Mouse (Mus musculus) heart, embryonic 13.5 days (tissue): ENCODE results near the gene Trmt10c. TPM values are rescaled to one million over a fixed set of nuclear protein-coding genes. Genes with fewer than 3 reads are reported as not detected.
"Not testable (repeated sequence)": the region's sequence is repeated elsewhere in the genome, so short reads cannot be mapped to it uniquely, and the experiment has no call there.

ENCODE experiments used
- ATAC-seq: fragments of 200-750 bp; cut with Nextera tagmentation; 2 replicates; pipeline ENCODE4 v1.8.0; 2017; ENCODE audit warnings: moderate TSS enrichment; ENCODE audit not compliant: insufficient number of reproducible peaks, low FRiP score, low TSS enrichment; ENCODE audit errors: extremely low read depth
- H3K27ac ChIP-seq: fragments of 300-500 bp; sonication (generic); replicated peaks from 2 replicates; pipeline ENCODE4 v1.5.1; 2015; ENCODE audit warnings: moderate library complexity, mild to moderate bottlenecking, inconsistent platforms
- H3K27me3 ChIP-seq: fragments of 300-500 bp; sonication (generic); replicated peaks from 2 replicates; pipeline ENCODE4 v1.6.1; 2015; ENCODE audit warnings: mild to moderate bottlenecking, inconsistent platforms
- H3K36me3 ChIP-seq: fragments of 300-500 bp; sonication (generic); 2 replicates; pipeline ENCODE4 v1.6.1; 2015; ENCODE audit warnings: mild to moderate bottlenecking, inconsistent platforms
- H3K4me1 ChIP-seq: fragments of 300-500 bp; sonication (generic); 2 replicates; pipeline ENCODE4 v1.6.1; 2015; ENCODE audit warnings: inconsistent platforms
- H3K4me2 ChIP-seq: fragments of 300-500 bp; sonication (generic); 2 replicates; pipeline ENCODE4 v1.6.1; 2015; ENCODE audit warnings: inconsistent platforms, mild to moderate bottlenecking, moderate library complexity
- H3K4me3 ChIP-seq: fragments of 300-500 bp; sonication (generic); 2 replicates; pipeline ENCODE4 v1.5.1; 2015; ENCODE audit warnings: moderate library complexity, mild to moderate bottlenecking, inconsistent platforms
- H3K9ac ChIP-seq: fragments of 300-500 bp; sonication (generic); 2 replicates; pipeline ENCODE4 v1.6.1; 2015; ENCODE audit warnings: inconsistent platforms, mild to moderate bottlenecking, moderate library complexity
- H3K9me3 ChIP-seq: fragments of 300-500 bp; sonication (generic); 2 replicates; pipeline ENCODE4 v1.6.1; 2016; ENCODE audit warnings: inconsistent platforms
- WGBS: fragments of 180-500 bp; shearing (Covaris S2); methylation state at CpG from one replicate; pipeline ENCODE4 v1.1.7; 2015; ENCODE audit warnings: mixed read lengths; 5-methylcytosine and 5-hydroxymethylcytosine counted together
- polyA plus RNA-seq: library from polyadenylated mRNA; unstranded; fragments of >200 nt; fragmentation: Nextera tagmentation; extraction: Ambion mirVana; gene quantifications from 2 replicates; pipeline ENCODE4 v1.2.1, GENCODE M21; 2015

Trmt10c gene
- polyA plus RNA-seq, 1 experiment from 2014 or later, result 18.2 TPM

GRCm38 (mm10) chr16:56071317-56072232, 34.0 kb upstream of the Trmt10c start:
- Histone ChIP-seq H3K9ac (0 out of 2 replicates have a peak overlapping the region, but pooled peaks have one; percentile 24), H3K36me3 (no peaks in the 10 kb centered on the region), H3K27ac (peak overlapping the region; percentile 58), H3K27me3 (0 out of 2 replicates have a peak, but pooled peaks cover 10% of the 10 kb centered on the region), H3K4me2 (peak overlapping the region; percentile 38), H3K4me1 (peaks cover 11% of the 10 kb centered on the region), H3K9me3 (no peaks in the 10 kb centered on the region), H3K4me3 (no peak overlapping the region)
- 34% methylated on average over 5 of the region's 5 CpGs for WGBS
- ATAC-seq, result peak; percentile 81

- Histone ChIP-seq H3K4me3 (no peak overlapping the region), H3K36me3 (no peaks in the 10 kb centered on the region), H3K9me3 (no peaks in the 10 kb centered on the region), H3K27me3 (peaks cover 10% of the 10 kb centered on the region; the same call in 1 of the 2 replicates), H3K9ac (no peak overlapping the region), H3K4me2 (no peak overlapping the region), H3K4me1 (0 out of 2 replicates have a peak, but pooled peaks cover 2% of the 10 kb centered on the region), H3K27ac (no peak overlapping the region)
- 78% methylated on average over 6 of the region's 6 CpGs for WGBS
- no peak for ATAC-seq
Observed at GRCm38 (mm10) chr16:56068523-56069070, 31.0 kb upstream of the Trmt10c start.

- 51% methylated on average over 8 of the region's 8 CpGs for WGBS
- H3K27ac ChIP-seq, result no peak overlapping the region
- H3K4me2 ChIP-seq, result no peak overlapping the region
- H3K36me3 ChIP-seq, result no peaks in the 10 kb centered on the region
- H3K27me3 ChIP-seq, result peaks cover 10% of the 10 kb centered on the region; the same call in 1 of the 2 replicates
- 0 out of 2 replicates have a peak, but pooled peaks cover 2% of the 10 kb centered on the region for H3K4me1 ChIP-seq
- no peak overlapping the region for H3K4me3 ChIP-seq
- no peak overlapping the region for H3K9ac ChIP-seq
- H3K9me3 ChIP-seq, result no peaks in the 10 kb centered on the region
- ATAC-seq, result no peak
Observed at GRCm38 (mm10) chr16:56066113-56066512, 28.5 kb upstream of the Trmt10c start.

- Histone ChIP-seq H3K9me3 (no peaks in the 10 kb centered on the region), H3K4me3 (peak overlapping the region; percentile 54), H3K9ac (peak overlapping the region; percentile 81), H3K27me3 (peaks cover 10% of the 10 kb centered on the region; the same call in 1 of the 2 replicates), H3K27ac (no peak overlapping the region), H3K36me3 (no peaks in the 10 kb centered on the region), H3K4me2 (peak overlapping the region; percentile 74), H3K4me1 (0 out of 2 replicates have a peak, but pooled peaks cover 2% of the 10 kb centered on the region)
- peak; percentile 54; the same call in 1 of the 2 replicates for ATAC-seq
- 5% methylated on average over 20 of the region's 20 CpGs for WGBS
Observed at GRCm38 (mm10) chr16:56064334-56064990, 26.8 kb upstream of the Trmt10c start.

- 72% methylated on average over 11 of the region's 11 CpGs for WGBS
Observed at GRCm38 (mm10) chr16:56062981-56063380, 25.4 kb upstream of the Trmt10c start.

GRCm38 (mm10) chr16:56061995-56062594, 24.5 kb upstream of the Trmt10c start:
- 69% methylated on average over 7 of the region's 7 CpGs for WGBS
- H3K9ac ChIP-seq, result no peak overlapping the region
- no peak for ATAC-seq
- 0 out of 2 replicates have a peak, but pooled peaks cover 2% of the 10 kb centered on the region for H3K4me1 ChIP-seq
- no peak overlapping the region for H3K4me3 ChIP-seq
- no peaks in the 10 kb centered on the region for H3K36me3 ChIP-seq
- H3K27ac ChIP-seq, result no peak overlapping the region
- H3K4me2 ChIP-seq, result no peak overlapping the region
- H3K9me3 ChIP-seq, result no peaks in the 10 kb centered on the region
- peaks cover 3% of the 10 kb centered on the region; the same call in 1 of the 2 replicates for H3K27me3 ChIP-seq

More at GRCm38 (mm10) chr16:56062981-56063380, 25.4 kb upstream of the Trmt10c start:
- Histone ChIP-seq H3K9ac (no peak overlapping the region), H3K4me3 (no peak overlapping the region), H3K27me3 (peaks cover 7% of the 10 kb centered on the region; the same call in 1 of the 2 replicates), H3K36me3 (no peaks in the 10 kb centered on the region), H3K4me2 (no peak overlapping the region), H3K4me1 (0 out of 2 replicates have a peak, but pooled peaks cover 2% of the 10 kb centered on the region), H3K27ac (no peak overlapping the region), H3K9me3 (no peaks in the 10 kb centered on the region)
- ATAC-seq, result no peak

GRCm38 (mm10) chr16:56058151-56058550, 20.5 kb upstream of the Trmt10c start:
- H3K36me3 ChIP-seq, result no peaks in the 10 kb centered on the region
- WGBS, result 75% methylated on average over 10 of the region's 10 CpGs
- H3K4me2 ChIP-seq, result no peak overlapping the region
- no peaks in the 10 kb centered on the region for H3K4me1 ChIP-seq
- no peak for ATAC-seq
- no peak overlapping the region for H3K4me3 ChIP-seq
- no peak overlapping the region for H3K9ac ChIP-seq
- no peaks in the 10 kb centered on the region for H3K9me3 ChIP-seq
- no peaks in the 10 kb centered on the region for H3K27me3 ChIP-seq
- H3K27ac ChIP-seq, result no peak overlapping the region

GRCm38 (mm10) chr16:56056944-56057590, 19.4 kb upstream of the Trmt10c start:
- 71% methylated on average over 7 of the region's 7 CpGs for WGBS
- no peak overlapping the region for H3K9ac ChIP-seq
- H3K36me3 ChIP-seq, result no peaks in the 10 kb centered on the region
- no peaks in the 10 kb centered on the region for H3K9me3 ChIP-seq
- H3K4me1 ChIP-seq, result no peaks in the 10 kb centered on the region
- H3K27ac ChIP-seq, result no peak overlapping the region
- no peak for ATAC-seq
- no peak overlapping the region for H3K4me2 ChIP-seq
- no peaks in the 10 kb centered on the region for H3K27me3 ChIP-seq
- no peak overlapping the region for H3K4me3 ChIP-seq

GRCm38 (mm10) chr16:56055911-56056310, 18.3 kb upstream of the Trmt10c start:
- no peak overlapping the region for H3K27ac ChIP-seq
- no peak overlapping the region for H3K9ac ChIP-seq
- H3K36me3 ChIP-seq, result no peaks in the 10 kb centered on the region
- no peak overlapping the region for H3K4me2 ChIP-seq
- no peak overlapping the region for H3K4me3 ChIP-seq
- H3K27me3 ChIP-seq, result no peaks in the 10 kb centered on the region
- H3K9me3 ChIP-seq, result no peaks in the 10 kb centered on the region
- no peaks in the 10 kb centered on the region for H3K4me1 ChIP-seq
- no peak for ATAC-seq
- WGBS, result 71% methylated on average over 3 of the region's 3 CpGs

GRCm38 (mm10) chr16:56048038-56048437, 10.4 kb upstream of the Trmt10c start, which contains the start of gene Senp7:
Gene Senp7, plus strand, starts transcription at chr16:56048338.
- not testable (repeated sequence) for H3K9me3 ChIP-seq, H3K36me3 ChIP-seq, H3K4me1 ChIP-seq, H3K4me3 ChIP-seq, H3K27me3 ChIP-seq, ATAC-seq, H3K9ac ChIP-seq, H3K27ac ChIP-seq, H3K4me2 ChIP-seq
- no CpG with 5 or more reads among the region's 4 CpGs for WGBS
